Mouse (Mus musculus): ENCODE results near the gene Anxa6. TPM values are rescaled to one million over a fixed set of nuclear protein-coding genes. Genes with fewer than 3 reads are reported as not detected.
A peak's percentile ranks its signal among the peaks of the same experiment; 100 is the strongest.

Anxa6 gene
- polyA plus RNA-seq, 1 experiment from 2014 or later, result 53.9 TPM

DNA sequence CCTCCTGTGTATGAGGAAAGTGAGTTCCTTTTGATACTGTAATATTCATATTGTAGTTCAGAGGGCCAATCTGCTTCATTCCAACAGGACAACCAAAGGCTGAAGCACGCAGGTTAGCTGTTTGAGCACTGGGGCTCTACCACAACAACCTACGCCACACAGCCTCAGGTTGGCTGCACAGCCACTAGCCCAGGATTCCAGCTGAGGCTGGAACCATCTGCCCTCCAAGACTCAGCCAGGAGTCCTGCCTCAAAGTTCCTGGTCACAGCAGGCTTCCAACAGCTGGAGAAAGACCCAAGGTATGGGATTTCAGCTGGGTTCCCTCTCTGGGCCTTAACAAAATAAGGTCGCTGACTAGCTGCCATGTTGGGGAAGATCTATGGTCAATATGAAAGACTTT, 9.7 kb downstream of the Anxa6 start:
- H3K4me1 ChIP-seq, result peaks cover 47% of the 10 kb centered on the region
- DNase-seq (ENCODE audit: low spot score), result no peak
- WGBS, result 78% methylated on average over 3 of the region's 3 CpGs
- H3K27me3 ChIP-seq (ENCODE audit: low read depth, poor library complexity, severe bottlenecking), result no peaks in the 10 kb centered on the region
- H3K9me3 ChIP-seq (replicated peaks), result no peaks in the 10 kb centered on the region
- peak overlapping the region; percentile 18; the same call in 1 of the 2 replicates for H3K4me3 ChIP-seq
- peak overlapping the region; percentile 87 for H3K27ac ChIP-seq (replicated peaks)
- no peaks in the 10 kb centered on the region for H3K36me3 ChIP-seq

DNA sequence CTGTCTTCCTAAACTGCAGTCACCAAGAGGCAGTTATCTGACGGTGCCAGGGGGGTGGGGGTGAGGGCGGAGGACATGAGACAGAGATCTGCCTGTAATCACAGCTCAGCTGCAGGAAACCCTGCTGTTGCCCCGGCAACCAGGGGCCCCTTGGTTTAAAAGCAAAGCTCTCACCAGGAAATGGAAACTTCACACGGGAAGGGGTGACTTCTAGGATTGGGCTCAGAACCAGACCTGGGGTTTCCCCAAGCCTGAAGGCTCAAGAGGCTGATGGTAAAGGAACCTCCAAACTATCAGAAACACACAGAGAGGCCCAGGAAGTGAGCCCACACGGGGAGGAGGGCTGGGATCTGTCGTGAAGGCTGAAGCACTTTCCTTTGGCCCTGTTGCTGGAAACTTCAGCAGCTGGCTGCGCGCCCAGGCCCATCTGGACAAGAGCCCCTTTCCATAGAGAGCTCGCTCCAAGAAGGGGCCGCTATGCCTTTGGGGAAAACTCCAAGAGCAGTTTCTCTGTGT, 10.1 kb downstream of the Anxa6 start:
- Histone ChIP-seq H3K36me3 (no peaks in the 10 kb centered on the region), H3K4me3 (peak overlapping the region; percentile 18), H3K27me3 (ENCODE audit: low read depth, poor library complexity, severe bottlenecking) (no peaks in the 10 kb centered on the region), H3K4me1 (peaks cover 47% of the 10 kb centered on the region), H3K9me3 (replicated peaks) (no peaks in the 10 kb centered on the region), H3K27ac (replicated peaks) (peak overlapping the region; percentile 87)
- WGBS, result 17% methylated on average over 10 of the region's 10 CpGs
- peak; percentile 79 for DNase-seq (ENCODE audit: low spot score)

DNA sequence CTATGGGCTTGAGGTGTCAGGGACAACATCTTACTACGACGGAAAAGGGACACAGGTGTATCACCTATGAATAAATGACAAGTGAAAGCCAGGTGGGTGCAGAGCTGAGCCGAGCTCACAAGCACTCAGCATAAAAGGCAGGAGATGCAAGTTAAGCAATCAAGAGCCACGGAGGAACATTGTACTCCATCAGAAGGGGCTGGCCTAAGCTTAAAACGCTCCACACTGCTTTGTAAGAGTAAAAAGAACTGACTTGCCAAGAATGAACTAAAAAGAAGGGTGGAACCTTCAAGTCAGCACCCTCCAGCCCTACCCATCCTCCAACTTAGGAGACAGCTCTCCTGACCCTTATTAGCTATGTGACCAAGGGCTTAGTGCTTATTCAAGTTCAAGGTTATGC, 10.7 kb downstream of the Anxa6 start:
- WGBS, result 74% methylated on average over 5 of the region's 5 CpGs
- no peaks in the 10 kb centered on the region for H3K36me3 ChIP-seq
- H3K4me3 ChIP-seq, result peak overlapping the region; percentile 18; the same call in 1 of the 2 replicates
- no peak for DNase-seq (ENCODE audit: low spot score)
- peaks cover 47% of the 10 kb centered on the region for H3K4me1 ChIP-seq
- H3K27me3 ChIP-seq (ENCODE audit: low read depth, poor library complexity, severe bottlenecking), result no peaks in the 10 kb centered on the region
- no peaks in the 10 kb centered on the region for H3K9me3 ChIP-seq (replicated peaks)
- peak overlapping the region; percentile 87 for H3K27ac ChIP-seq (replicated peaks)

DNA sequence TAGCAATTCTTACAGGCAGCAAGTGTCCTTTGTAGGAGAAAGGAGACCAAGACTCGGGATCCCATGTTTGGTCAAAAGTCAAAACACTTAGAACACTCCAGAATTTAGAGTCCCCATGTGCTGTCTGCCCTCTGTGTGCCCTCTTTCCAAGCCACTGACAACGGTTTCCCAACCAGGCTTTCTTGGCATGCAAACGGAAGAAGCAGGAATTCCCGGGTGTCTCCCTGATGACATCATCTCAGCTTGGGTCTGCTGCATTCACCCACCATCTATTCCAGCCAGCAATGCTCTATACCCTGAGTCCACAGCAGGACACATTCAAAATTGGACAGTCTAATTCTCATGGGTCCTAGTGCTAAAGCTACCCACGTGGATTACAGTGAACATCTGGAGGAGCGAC, 11.4 kb downstream of the Anxa6 start:
- Histone ChIP-seq H3K4me3 (no peak overlapping the region), H3K9me3 (replicated peaks) (no peaks in the 10 kb centered on the region), H3K36me3 (no peaks in the 10 kb centered on the region), H3K27me3 (ENCODE audit: low read depth, poor library complexity, severe bottlenecking) (no peaks in the 10 kb centered on the region), H3K27ac (replicated peaks) (peak overlapping the region; percentile 87), H3K4me1 (peaks cover 47% of the 10 kb centered on the region)
- DNase-seq (ENCODE audit: low spot score), result no peak
- WGBS, result 67% methylated on average over 6 of the region's 6 CpGs

DNA sequence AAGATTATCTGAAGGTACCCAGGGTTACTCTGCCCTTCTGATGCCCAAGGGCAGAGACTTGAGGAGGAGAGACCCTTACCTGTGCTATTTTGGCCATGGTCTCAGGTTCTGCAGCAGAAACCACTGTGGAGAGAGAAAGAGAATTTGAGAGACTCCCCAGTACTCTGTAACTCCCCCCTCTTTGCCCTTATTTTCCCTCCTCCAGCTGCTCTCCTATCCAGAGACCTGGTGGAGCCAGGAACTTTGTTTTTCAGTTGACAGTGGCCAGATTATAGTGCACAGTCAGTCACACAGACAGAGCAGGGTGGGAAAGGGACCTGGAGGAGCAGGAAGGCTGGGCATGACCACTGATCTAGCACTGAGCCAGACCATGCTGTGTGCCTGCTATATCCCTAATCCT, 11.8 kb downstream of the Anxa6 start:
- Histone ChIP-seq H3K9me3 (replicated peaks) (no peaks in the 10 kb centered on the region), H3K27me3 (ENCODE audit: low read depth, poor library complexity, severe bottlenecking) (no peaks in the 10 kb centered on the region), H3K4me1 (peaks cover 46% of the 10 kb centered on the region), H3K4me3 (no peak overlapping the region), H3K36me3 (no peaks in the 10 kb centered on the region), H3K27ac (replicated peaks) (peak overlapping the region; percentile 87)
- DNase-seq (ENCODE audit: low spot score), result no peak

DNA sequence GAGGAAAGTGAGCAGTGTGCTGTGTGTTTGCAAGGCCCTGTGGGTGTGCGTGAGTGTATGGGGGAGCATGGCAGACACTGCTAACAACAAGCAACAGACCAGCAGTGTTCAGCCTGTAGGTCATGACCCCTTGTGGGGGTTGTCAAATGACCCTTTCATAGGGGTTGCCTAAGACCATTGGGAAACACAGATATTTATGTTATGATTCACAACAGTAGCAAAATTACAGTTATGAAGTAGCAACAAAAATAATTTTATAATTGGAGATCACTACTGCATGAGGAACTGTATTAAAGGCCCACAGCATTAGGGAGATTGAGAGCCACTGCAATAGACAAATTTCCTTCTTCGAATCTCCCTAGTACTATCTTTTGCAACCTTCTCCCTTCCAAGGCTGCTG, 13.5 kb downstream of the Anxa6 start:
- Histone ChIP-seq H3K27ac (replicated peaks) (no peak overlapping the region), H3K27me3 (ENCODE audit: low read depth, poor library complexity, severe bottlenecking) (no peaks in the 10 kb centered on the region), H3K4me3 (no peak overlapping the region), H3K9me3 (replicated peaks) (no peaks in the 10 kb centered on the region), H3K4me1 (peaks cover 44% of the 10 kb centered on the region), H3K36me3 (no peaks in the 10 kb centered on the region)
- no peak for DNase-seq (ENCODE audit: low spot score)
- WGBS, result 89% methylated on average over 2 of the region's 2 CpGs

DNA sequence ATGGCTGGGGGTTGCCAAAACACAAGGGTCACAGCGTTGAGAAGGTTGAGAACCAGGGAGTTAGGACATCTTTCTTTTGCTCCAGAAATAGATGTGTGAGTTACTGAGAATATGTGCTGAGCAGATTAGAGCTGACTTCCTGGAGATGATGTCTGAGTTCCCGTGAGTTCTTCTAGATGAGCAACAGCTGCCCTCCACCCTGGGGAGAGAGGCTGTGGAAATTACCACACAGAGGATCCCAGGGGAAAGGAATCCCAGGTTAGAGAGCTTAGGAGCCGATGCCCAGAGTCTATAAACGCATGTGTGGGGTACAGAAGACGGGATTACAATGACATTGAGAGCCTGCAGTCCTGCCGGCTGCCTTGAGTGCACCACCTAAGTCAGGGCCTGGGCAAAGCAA, 15.2 kb downstream of the Anxa6 start:
- DNase-seq (ENCODE audit: low spot score), result no peak
- Histone ChIP-seq H3K27ac (replicated peaks) (no peak overlapping the region), H3K4me1 (peaks cover 31% of the 10 kb centered on the region), H3K36me3 (no peaks in the 10 kb centered on the region), H3K9me3 (replicated peaks) (no peaks in the 10 kb centered on the region), H3K27me3 (ENCODE audit: low read depth, poor library complexity, severe bottlenecking) (no peaks in the 10 kb centered on the region), H3K4me3 (no peak overlapping the region)
- 82% methylated on average over 6 of the region's 6 CpGs for WGBS

DNA sequence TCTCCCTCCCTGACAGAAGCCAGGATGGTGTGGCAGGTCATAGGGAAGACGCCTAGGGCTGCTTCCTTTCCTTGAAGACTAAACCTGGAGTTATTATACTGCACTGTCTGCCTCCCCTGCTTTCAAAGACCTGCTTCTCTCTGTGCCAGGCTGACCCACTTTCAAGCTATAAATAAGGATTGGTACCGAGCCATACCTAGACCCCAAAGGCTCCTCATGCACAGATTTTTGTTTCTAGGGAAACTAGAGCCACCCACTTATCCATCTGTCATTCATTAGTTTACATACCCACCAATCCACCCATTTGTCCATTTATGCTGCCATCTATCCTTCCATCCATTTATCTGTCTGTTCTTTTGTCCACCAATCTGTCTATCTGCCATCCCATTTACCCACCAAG, 16.0 kb downstream of the Anxa6 start:
- no peak for DNase-seq (ENCODE audit: low spot score)
- H3K27ac ChIP-seq (replicated peaks), result no peak overlapping the region
- no peaks in the 10 kb centered on the region for H3K36me3 ChIP-seq
- 88% methylated on average over 2 of the region's 2 CpGs for WGBS
- no peaks in the 10 kb centered on the region for H3K9me3 ChIP-seq (replicated peaks)
- no peak overlapping the region for H3K4me3 ChIP-seq
- H3K4me1 ChIP-seq, result peaks cover 25% of the 10 kb centered on the region
- H3K27me3 ChIP-seq (ENCODE audit: low read depth, poor library complexity, severe bottlenecking), result no peaks in the 10 kb centered on the region

DNA sequence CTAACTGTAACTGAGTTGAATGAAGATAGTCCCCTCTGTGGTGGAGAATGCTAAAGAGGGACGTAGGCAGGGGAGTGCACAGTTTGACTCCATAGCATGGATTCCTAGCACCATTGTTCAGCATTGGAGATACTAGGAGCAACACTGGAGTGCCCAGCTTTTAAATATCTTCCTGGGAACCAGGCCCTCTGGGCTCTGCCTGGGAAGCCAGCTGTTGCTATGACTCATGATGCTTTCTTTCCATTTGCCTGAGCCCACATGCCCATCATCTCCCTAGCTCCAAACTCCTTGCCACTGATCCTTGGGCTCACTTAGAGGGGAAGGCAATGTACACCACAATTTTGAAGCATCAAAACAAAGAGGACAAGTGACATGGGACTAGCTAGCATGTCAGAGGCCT, 16.5 kb downstream of the Anxa6 start:
- Histone ChIP-seq H3K4me1 (peaks cover 21% of the 10 kb centered on the region), H3K4me3 (no peak overlapping the region), H3K36me3 (no peaks in the 10 kb centered on the region), H3K9me3 (replicated peaks) (no peaks in the 10 kb centered on the region), H3K27me3 (ENCODE audit: low read depth, poor library complexity, severe bottlenecking) (no peaks in the 10 kb centered on the region), H3K27ac (replicated peaks) (no peak overlapping the region)
- WGBS, result 71% methylated on average over 1 of the region's 1 CpGs
- DNase-seq (ENCODE audit: low spot score), result no peak

DNA sequence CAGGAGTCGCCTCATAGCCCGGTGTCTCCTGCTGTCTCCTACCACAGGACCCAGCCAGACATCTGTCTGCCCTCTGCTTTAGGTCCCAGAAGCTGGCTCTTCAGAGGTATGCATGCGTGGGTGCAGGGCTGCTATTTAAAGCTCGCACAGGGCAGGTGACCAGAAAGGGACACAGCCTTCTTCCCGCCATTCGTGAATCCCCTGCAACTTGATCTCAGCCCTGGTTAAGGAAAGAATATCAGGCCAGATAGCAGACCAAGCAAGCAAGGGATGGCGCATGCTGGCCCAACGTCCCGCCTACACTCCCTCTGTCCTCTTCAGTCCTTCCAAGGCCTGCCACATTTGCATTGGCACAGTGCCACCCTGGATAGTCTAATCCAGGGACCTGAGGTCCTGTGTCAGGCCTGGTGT, 17.4 kb downstream of the Anxa6 start:
- no peak for DNase-seq (ENCODE audit: low spot score)
- H3K36me3 ChIP-seq, result 0 out of 2 replicates have a peak, but pooled peaks cover 2% of the 10 kb centered on the region
- 82% methylated on average over 9 of the region's 9 CpGs for WGBS
- no peaks in the 10 kb centered on the region for H3K9me3 ChIP-seq (replicated peaks)
- H3K4me3 ChIP-seq, result no peak overlapping the region
- H3K27ac ChIP-seq (replicated peaks), result no peak overlapping the region
- no peaks in the 10 kb centered on the region for H3K27me3 ChIP-seq (ENCODE audit: low read depth, poor library complexity, severe bottlenecking)
- H3K4me1 ChIP-seq, result peaks cover 16% of the 10 kb centered on the region

DNA sequence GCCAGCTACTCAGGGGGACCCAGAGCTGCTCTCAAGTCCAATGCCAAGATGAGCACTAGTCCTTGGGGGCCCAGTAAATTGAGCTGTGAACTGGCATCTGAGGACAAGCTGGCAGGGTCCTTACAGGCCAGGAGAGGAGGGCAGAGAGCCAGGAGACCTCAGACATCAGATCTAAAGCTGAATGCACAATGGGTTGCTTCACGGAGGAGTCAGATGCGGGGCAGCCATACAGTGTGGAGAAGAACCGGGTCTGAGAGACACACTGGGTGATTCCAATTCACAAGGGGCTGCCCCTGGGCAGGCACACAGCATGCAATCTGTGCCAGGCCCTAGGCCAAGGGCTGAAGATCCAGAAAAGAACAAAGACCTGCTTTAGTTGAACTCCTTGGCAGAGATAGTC, 18.0 kb downstream of the Anxa6 start:
- Histone ChIP-seq H3K4me3 (no peak overlapping the region), H3K27me3 (ENCODE audit: low read depth, poor library complexity, severe bottlenecking) (no peaks in the 10 kb centered on the region), H3K9me3 (replicated peaks) (no peaks in the 10 kb centered on the region), H3K4me1 (peaks cover 14% of the 10 kb centered on the region), H3K36me3 (peaks cover 6% of the 10 kb centered on the region; the same call in 1 of the 2 replicates), H3K27ac (replicated peaks) (no peak overlapping the region)
- no peak for DNase-seq (ENCODE audit: low spot score)
- WGBS, result 82% methylated on average over 3 of the region's 3 CpGs

DNA sequence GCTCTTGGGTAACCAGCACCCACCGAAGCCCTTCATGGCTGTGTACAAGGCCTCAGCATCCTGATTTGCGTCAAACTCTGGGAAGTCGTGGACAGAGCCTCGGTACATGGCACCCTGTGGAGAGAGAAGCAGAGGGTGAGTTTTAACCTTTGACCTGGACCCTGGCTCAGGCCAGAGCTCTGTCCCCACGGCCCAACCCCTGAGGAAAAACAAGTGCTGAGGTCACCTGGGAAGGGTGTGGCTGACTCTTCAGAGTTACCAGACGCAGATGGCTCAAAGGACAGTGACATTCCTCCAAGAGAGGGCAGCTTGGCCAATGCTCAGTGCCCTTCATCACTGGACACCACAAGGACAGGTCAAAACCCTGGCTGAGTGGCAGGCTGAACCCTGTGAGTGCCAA, 19.4 kb downstream of the Anxa6 start:
- Histone ChIP-seq H3K27ac (replicated peaks) (no peak overlapping the region; the same call in 1 of the 2 replicates), H3K9me3 (replicated peaks) (no peaks in the 10 kb centered on the region), H3K4me1 (peaks cover 6% of the 10 kb centered on the region; the same call in 1 of the 2 replicates), H3K27me3 (ENCODE audit: low read depth, poor library complexity, severe bottlenecking) (no peaks in the 10 kb centered on the region), H3K4me3 (no peak overlapping the region), H3K36me3 (peaks cover 10% of the 10 kb centered on the region; the same call in 1 of the 2 replicates)
- DNase-seq (ENCODE audit: low spot score), result no peak
- 78% methylated on average over 6 of the region's 6 CpGs for WGBS

DNA sequence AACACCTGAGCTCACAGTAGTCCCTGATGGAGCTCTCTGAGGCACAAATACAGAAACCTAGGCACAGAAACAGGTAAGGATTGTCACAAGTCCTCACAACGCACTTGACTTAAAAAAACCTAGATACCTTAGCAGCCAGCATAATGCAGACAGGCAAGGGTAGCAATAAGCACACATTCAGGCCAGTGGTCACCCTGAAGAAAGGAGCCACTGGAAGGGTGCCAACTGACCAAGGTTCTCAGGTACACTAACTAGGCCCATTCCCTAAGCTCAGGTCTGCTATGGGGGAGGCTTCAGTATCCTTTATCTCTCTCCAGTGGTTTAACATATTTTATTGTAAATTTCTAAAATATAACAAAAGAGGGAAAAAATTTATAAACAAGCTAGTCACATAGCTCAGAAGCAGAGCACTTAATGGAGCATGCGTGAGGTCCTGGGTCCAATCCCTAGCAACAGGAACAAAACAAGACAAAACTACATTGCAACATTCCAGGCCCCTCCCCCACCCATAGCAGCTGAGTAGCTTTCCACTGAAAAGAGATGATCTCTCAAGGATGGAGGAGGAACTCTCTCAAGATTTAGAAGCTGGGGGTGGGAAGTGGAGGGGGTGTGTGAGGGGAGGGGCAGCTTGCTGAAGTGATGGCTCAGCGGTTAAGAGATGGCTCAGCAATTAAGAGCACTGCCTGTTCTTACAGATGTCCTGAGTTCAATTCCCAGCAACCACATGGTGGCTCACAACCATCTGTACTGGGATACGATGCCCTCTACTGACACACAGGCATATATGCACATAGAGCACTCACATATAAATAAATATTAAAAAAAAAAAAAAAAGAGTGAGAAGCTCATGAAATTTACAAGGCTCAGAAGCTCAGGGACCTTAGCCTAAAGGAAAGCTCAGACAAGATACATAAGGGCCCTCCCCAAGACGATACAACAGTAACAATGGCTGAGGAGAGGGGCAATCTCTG, 20.4 kb downstream of the Anxa6 start:
- H3K36me3 ChIP-seq, result peaks cover 19% of the 10 kb centered on the region
- WGBS, result 88% methylated on average over 5 of the region's 5 CpGs
- H3K9me3 ChIP-seq (replicated peaks), result no peaks in the 10 kb centered on the region
- DNase-seq (ENCODE audit: low spot score), result no peak
- no peaks in the 10 kb centered on the region for H3K27me3 ChIP-seq (ENCODE audit: low read depth, poor library complexity, severe bottlenecking)
- H3K4me3 ChIP-seq, result no peak overlapping the region
- H3K27ac ChIP-seq (replicated peaks), result no peak overlapping the region
- peaks cover 6% of the 10 kb centered on the region; the same call in 1 of the 2 replicates for H3K4me1 ChIP-seq
